Mouse (Mus musculus) cerebellum, adult 11-12 months (tissue): ENCODE measurements at regions not wholly inside any gene's neighbourhood (a gene's known extent, or its start where the extent isn't known, plus 50 kb on each side); places are given as distances from the start of the nearest gene placed in this dataset.

Experiments
- DNase-seq: peaks from one replicate; pipeline ENCODE4 v3.0.0; 2022

DNA sequence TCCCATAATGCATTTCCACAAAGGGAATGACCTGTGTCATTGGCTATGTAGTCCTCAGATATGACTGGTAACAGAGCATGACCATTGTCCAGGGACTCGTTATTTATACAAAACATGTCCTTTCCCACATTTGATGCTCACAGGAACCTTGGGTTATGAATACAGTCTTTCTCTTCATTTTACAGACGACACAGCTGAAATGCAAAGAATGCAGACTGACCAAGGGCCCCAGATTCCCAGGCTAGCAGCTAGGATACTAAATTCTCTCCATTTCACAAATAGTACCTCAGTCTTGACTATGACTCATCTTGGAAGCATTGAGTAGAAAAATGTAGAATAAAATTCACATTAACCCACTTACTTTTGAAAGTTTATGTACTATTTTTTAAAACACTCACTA is 182.7 kb upstream of the Sox4 start:
- DNase-seq, result no peak

DNA sequence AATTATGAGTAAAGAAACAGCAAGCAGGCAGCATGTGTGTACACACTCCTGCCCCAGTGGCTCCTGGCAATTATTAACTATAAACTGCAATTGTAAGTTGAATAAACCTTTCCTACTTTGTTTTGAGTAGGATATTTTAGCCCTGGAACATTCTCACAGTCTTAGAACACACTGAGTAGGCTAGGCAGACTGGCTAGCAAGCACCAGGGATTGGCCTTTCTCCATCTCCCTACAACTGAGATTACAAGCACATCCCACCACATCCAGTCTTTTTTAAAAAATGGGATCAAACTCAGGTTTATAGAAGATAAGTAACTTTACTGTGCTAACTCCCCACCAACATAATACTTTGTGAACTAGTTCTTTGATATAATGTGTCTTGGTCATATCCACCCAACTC is 174.0 kb upstream of the Sox4 start:
- no peak for DNase-seq

DNA sequence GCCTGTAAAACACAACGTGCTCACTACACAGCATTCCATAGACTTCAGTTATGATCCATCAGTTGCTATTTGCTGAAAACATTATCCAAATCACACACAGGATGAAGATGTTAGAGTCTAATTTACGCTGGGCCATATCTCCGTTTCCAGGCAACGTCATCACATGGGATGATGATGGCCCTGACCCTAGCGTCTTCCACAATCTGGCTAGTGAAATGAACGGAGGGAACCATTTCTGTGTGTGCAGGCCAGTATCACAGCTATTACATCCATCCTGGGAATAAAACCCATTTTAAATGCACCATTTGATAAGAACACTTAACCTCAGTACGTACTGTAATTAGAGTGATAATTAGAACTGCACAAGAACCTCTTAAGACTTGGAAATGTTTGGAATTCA is 170.0 kb upstream of the Sox4 start:
- DNase-seq, result no peak

DNA sequence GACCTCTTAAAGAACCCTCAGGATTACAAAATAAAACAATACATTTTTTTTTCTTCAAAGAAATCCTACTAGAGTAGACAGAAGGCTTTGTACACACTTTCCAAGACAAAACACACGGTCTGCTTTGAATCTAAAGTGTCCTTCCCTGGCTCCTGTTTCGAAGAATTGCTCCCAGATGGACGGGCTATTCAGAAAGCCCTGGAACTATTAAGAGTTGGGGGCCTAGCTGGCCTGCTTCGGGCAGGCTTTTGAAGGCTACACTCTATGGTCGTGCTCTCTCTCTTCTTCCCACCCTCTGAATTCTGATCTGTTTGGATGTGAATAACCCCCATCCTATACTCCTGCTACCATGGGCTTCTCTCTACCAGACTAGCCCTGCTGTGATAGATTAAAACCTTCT is 167.6 kb upstream of the Sox4 start:
- no peak for DNase-seq

DNA sequence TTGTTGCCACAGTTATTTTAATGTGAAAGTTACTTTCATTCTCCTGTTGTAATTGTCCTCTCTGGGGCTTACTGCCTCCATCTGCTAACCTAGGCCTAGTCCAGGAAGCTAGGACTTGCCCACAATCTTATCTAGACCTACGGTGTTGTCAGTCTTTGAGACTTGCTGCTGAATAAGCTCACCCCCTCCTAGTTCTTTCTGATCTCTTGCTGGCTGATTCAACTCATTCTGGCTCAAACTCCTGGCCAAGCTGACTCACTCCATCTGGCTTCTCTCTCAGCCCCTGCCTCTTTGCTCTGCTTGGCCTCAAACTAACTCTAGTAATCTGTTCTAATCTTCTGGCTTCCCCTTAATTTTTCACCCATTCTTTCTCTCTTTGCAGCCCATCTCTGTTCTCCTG is 165.8 kb upstream of the Sox4 start:
- DNase-seq, result no peak

DNA sequence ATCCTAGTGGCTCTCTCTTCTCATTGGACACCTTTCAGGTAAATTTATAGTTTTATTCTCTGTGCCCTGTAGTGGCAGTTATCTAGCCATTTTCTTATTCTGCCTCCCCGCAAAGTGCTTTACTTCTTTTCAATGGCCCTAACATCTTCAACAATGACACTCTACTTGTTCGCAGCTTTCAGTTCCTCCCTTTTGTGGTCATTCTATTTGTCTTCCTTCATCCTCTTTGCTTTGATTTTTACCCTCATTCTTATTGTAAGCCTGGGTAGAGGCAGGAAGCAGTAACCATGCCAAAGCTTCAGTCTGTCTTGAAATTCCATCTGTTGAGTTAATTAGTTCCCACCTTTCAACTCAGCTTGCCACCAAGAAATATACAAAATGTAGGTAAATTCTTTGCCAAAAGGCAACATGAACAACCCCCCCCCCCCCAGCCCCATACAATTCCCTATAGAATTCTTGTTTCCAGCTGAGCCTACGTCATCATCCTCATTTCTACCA is 161.5 kb upstream of the Sox4 start:
- DNase-seq, result no peak

DNA sequence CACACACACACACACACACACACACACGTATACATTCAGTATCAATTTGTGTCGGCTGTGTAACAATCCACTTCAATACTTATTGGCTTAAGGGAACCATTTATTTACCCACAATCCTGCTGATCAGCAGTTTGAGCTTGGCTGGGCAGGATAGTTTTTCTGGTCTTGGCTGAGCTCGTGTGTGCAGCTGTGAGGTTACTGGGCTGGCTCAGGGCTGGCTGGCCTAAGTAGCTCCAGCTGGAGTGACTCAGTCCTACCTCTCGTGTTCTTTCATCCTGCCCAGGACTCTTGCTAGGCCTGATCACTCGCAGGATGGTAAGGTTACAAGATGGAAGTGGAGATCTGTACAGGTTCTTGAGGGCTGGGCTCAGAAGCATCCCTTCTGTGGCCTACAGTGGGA is 156.6 kb upstream of the Sox4 start:
- no peak for DNase-seq

DNA sequence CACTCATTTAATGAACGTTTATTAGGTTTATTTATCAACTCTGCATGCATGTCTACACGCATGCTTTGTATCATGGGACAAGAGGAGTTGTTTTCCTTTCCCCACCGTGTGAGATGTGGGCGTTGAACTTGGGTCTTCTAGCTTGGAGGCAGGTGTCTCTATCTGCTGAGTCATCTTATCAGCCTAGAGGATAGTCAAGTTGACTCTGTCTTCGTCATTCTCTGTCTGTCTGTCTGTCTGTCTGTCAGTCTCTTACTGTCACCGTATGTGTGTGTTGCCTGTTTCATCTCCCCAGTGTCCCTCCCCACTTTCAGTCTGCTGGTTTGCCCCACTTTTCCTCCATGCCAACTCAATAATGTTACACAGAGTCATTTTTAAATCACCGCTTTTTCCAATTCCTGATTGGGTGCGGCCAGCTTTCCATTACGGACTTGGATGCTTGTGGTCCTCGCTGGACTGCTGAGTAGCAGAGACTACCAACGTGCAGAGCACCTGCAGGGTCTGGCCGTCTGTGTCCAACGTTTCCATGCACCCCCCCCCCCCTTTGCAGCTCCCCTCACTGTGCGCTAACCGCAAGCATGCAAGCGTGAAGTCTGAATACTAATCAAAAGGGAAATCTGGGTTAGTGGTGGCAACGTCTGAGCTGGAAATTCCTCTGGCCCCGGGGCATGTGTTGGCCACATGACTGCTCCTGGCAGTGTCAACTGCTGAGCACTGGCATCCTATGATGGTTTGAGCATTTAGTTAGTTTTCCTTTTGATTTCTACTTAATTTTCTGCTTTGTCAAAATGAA is 155.7 kb upstream of the Sox4 start:
- DNase-seq, result no peak

DNA sequence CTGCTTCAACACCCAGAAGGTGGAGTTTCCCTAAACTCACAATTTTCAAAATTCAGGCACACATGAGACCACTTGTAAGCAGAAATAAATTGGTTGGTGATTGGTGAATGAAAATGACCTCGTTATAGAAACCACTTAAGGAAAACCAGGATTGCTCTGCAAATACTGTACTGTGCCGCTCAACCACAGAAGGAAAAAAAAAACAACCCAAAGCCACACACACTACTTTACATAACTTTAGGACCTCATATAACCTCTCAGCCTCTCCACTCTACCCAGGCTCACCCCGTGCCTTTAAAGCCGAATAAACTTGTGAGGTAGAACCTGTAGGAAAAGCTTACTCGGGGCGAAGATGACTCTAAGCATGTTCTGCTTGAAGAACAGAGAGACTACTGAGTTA is 154.7 kb upstream of the Sox4 start:
- no peak for DNase-seq

DNA sequence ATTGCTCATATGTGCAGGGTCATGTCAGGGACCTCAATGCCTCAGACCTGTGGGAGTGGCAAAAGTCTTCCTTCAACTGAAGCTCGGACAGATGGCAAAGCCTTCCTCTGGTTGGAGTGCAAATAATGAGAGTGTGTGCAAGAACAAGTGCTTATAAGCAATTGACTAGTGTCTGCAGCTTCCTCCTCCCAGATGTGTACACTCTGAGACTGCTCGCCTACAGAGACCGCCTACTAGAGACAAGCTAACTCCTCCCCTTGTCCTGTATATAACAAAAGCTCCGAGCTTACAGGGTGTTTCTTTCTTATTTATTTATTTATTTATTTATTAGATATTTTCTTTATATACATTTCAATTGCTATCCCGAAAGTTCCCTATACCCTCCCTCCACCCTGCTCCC is 138.7 kb upstream of the Sox4 start:
- DNase-seq, result no peak

DNA sequence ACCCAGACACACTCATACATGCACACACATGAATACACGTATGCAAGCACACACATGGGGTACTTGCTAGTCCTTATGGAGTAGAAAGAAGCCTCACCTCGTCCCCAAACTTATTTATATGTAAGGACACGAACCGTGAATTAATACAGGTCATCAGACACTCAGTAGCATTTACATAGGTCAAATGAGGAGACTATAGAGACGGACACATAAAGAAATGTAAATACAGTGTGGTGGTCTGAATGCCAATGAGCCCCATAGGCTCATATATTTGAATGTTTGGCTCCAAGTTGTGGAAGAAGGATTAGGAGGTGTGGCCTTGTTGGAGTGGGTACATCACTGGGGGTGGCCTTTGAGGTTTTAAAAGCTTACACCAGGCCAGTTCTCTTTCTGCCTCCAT is 133.3 kb upstream of the Sox4 start:
- no peak for DNase-seq

DNA sequence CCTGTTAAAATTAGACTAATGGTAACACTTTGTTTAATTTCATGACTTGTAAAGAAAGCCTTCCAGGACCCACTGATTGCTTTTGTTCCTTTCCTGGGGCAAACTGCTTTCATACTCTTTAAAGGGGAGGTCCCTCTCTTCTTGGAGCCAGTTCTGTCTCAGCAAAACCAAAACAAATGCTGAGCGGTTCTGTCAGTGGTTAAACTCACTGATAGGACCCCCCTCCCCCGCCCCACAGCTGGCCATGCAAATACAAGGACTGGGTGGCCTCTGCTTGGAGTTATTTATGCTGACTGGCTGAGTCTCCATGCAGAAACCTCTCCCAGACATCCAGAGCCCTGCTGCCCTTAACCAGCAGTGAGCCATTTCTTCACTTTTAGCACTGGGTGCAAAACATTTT is 127.6 kb upstream of the Sox4 start:
- no peak for DNase-seq

DNA sequence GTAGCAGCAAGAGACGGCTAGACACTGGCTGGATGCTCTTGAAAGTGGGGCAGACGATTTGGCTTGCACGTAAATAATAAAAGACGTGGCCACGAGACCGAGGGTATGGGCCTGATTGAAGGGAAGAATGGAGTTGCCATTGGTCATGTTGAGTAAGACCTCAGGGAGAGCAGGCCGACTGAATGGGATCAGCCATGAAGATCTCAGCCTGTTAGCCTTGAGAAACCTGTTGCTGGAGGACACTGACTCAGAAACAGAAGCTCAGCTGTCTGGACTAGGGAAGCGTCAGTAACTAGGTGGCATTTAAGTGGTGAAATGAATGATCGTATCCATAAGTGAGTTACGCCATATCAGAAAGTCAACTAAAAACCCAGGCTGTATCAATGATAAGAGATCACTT is 126.3 kb upstream of the Sox4 start:
- no peak for DNase-seq

DNA sequence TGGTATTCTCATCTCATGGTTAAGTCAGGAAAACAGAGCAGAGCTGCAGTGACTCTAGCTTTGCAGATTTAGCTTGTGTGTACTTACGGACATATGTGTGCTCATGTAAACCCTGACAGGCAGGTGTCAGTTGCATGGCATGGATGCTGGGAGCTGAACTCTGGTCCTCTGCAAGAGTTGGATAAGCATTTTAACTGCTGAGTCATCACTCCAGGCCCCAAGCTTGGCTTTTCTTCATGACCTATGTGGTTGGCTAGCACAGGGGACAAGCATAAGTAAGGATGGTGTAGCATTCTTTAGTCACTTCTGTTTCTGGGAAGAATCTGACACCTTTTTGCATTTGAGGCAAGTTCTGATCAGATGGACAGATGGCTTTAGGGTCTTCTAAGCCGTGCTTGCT is 120.1 kb upstream of the Sox4 start:
- no peak for DNase-seq

DNA sequence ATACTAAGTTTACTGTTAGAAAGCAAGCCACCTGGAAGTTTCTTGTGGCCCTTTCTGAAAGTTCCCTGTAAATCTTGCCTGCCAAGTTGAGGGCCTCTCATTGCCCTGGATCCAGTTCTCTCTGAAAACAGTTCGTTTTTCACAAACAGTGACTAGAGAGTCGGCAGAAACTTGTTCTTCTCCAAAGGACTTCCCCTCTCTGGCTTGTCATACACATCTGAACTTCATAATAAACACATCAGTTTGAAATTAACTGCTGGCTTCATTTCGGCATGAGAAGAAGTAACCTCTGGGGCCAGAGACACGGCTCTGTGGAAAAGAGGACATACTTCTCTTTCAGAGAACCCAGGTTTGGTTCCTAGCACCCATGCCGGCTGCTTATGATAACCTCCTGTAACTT is 110.4 kb upstream of the Sox4 start:
- DNase-seq, result no peak

DNA sequence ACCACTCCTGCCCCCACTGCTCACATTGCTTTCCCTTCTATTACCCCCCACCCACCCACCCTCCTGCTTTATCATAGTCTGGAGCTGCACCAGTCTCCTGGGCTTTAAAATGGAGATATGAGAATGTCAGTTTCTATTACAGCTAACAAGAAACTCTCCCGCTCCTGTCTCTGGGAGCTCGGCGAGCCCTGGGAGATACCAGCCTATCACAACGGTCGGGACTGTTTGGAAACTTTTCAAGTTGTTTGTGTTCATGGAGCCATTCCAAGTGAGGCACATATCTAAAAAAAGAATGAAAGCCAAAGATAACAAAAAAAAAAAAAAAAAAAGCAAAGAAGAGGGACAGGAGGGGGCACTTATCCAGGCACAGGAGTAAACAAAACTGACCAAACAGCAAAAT is 105.2 kb upstream of the Sox4 start:
- DNase-seq, result no peak

DNA sequence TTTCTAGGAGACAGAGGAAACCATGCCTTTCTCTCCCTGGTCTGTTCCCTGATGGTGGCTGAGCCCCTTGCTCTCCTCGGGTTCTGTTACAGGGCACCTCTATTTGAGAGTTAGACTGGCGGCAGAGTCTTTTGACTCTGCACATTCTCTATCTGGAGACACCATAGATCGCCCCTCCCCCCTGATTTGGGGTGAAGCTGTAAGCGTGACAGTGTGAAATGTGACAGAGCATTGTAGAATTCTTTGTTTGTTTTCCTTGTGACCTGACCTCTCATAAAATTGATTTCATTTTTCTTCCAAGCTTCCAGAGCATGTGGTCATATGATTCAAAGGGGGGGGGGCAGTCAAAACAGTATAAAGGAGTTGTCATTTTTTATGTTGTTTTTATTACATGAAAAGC is 96.2 kb upstream of the Sox4 start:
- no peak for DNase-seq

DNA sequence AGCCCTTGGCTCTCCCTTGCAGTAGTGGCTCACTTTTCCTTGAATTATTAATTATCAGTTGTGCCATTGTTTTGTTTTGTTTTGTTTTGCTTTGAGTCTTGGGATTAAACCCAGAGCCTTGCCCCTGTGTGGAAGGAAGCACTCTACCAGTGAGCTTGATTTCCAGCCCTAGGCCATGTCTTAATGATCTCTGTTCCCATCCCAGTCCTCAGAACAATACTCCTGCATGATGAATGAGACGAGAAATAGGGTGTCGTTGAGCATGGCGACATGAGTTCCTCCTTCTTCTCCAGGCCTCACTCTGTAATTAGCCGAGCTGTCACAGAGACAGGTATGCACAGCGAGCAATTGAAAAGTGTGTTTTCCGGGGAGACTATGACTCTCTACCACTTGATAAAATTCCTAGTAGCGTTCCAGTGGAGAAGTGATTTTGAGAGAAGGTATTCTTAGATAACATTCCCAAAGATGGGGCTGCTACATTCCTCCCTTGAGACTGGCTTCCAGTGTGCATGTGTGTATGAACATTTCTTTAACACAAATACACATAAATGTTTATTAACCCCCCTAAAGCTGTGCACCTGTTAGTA is 95.6 kb upstream of the Sox4 start:
- DNase-seq, result no peak

DNA sequence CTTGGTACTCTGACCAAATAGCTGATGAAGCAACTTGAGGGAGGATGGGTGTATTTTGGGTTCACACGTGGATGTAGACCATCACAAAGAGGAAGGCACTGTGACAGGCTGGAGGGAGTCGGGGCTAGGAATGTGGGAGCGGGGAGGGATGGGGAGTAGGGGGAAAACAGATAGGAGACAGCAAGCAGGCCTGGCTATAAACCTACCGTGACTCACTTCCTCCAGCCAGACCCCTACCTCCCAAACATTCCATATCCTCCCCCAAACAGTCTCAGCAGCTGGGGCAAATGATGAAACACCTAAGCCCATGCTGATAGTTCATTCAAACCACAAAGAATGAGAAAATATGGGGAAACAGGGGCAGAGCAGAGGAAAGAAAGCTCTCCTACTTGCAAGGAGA is 91.1 kb upstream of the Sox4 start:
- DNase-seq, result no peak

DNA sequence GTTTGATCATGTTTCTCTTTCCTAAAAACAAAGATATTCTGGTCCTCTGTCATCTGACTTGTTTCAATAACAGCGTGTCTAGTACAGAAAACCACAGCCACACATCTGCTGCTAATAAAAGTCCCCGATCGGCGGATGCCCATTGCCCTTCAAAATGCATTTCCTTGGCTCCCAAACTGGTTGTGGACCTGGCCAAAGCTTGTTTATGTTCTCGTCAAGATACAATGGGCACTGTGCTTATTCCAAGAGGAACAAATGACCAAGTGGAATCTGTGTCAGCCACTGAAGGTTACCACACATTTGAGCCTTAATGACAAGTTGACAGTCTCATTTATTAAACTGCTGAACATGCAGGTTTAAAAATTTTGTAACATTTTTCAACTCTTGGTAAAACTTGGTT is 86.8 kb upstream of the Sox4 start:
- DNase-seq, result no peak

DNA sequence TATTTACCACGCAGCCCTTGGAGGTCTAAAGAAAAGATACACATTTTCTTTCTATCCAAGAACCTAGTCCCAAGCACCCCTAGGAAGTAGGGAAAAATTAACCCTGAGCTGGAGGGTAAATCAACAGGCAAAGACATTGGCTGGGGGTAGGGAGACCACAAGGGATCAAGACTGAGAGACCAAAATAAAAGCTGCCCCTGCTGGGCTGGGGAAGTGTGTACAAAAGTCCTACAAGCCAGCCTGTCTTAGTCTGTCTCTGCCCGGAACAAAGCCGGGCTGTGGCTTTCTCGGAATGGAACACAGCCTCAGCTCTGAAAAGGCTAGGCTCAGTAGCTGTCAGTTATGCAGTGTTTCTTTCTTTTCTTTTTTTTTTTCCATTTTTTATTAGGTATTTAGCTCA is 81.4 kb upstream of the Sox4 start:
- DNase-seq, result no peak

DNA sequence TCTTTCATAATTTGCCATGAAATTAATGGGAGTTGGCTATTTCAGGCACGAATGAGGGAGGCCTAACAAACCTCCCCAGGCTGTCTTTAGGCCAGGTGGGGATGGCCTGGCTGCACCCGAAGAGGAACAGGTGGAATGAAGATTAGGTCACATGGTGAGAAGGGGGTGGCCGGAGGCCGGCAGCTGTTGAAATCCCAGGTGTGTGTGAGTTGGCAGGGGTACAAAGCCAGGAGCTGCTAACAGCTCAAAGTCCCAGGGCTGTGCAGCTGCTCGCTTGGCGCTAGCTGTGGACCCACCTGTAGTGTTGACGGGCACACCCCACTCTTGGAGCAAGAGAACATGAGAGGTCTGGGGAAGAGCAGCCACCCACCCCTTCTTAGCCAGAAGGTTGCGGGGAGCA is 80.9 kb upstream of the Sox4 start:
- DNase-seq, result no peak

DNA sequence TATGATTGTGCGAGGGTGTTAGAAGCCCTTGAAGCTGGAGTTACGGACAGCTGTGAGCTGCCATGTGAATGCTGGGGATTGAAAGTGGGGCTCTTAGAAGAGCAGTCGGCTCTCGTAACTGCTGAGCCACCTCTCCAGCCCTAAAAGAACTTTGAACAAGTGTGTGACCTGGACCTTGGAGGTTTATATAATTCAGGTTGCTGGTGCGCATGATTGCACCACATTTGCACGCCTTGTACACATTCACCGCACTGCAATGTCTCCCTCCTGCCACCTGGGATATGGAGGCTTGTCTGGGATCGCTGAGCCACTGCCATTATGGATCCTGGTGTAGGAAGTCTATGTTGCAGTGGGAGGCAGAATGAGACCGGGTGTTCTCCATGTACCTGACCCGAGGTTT is 73.6 kb upstream of the Sox4 start:
- DNase-seq, result no peak

DNA sequence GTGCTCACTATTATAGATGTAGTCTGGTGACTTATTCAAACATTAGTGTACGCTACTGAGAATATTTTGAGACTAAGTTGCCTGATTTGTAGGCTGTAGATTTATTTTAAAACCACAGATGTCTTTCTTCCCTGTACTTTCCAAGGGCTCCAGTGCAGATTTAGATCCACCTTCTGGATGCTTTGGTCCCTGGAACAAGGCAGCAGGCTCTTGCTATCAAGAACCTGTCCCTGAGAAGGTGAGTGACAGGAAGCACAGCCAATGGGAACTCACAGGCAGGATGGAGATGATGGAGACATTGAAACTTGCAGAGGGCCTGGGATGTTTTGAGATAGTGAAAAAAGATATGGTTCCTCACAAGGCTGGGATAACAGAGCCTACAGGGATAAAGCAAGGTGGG is 70.0 kb upstream of the Sox4 start:
- DNase-seq, result no peak

DNA sequence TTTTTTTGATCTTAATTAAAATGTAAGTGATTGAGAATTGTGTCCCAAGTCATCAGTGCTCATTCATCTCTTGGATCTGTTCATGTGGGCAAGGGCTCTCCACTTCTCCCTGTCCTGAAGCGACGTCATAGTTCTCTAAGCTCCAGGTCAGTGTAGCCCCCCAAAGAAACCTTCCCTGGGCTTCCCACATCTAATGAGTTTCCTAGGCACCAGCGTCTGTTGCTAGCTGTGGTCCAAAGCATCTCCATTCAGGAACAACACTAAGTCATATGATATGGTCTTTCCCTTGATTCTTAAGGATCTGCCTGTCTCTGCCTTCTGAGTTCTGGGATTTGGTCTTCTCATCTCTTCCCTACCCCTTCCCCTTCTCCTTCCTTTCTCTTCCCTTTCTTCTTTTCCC is 66.3 kb upstream of the Sox4 start:
- no peak for DNase-seq
